In genomic region chr3:153818723-153819122, GRCm38 (mm10) we compare ENCODE assay signal across 32 mouse cellular contexts. TPM values are rescaled to one million over a fixed set of nuclear protein-coding genes. Genes with fewer than 3 reads are reported as not detected.
DNase-seq lines count a peak whose midpoint lies in the region; ATAC-seq and TF ChIP-seq lines count a peak whose summit lies in the region.
"Had no signal": no experiment of that assay in that cellular context is flagged by ENCODE, and none has a peak within 500 bp of the region (broad histone marks: within the 10 kb centered on the region; RNA-seq: fewer than 3 reads in every experiment).

No protein-coding gene starts in this region.

- no peak for TF ChIP-seq CTCF in C2C12 (IDR thresholded peaks at IDR 0.05; ENCODE audit: control insufficient read depth, insufficient read depth, insufficient read length)

- H3K27me3 ChIP-seq in C2C12 (ENCODE audit: control insufficient read depth, insufficient read depth, insufficient read length) = no peaks in the 10 kb centered on the region
- H3K27me3 ChIP-seq: limb, embryonic 15.5 days; midbrain, embryonic 12.5 days; neural tube, embryonic 13.5 days had no signal

- H3K36me3 ChIP-seq in C2C12 (ENCODE audit: control insufficient read depth, insufficient read depth) = no peaks in the 10 kb centered on the region
- H3K36me3 ChIP-seq: forebrain, embryonic 10.5 days; heart, embryonic 13.5 days; hindbrain, embryonic 10.5 days; limb, embryonic 10.5 days; limb, embryonic 15.5 days; midbrain, embryonic 12.5 days; neural tube, embryonic 13.5 days had no signal

- no peak overlapping the region for H3K4me3 ChIP-seq in C2C12 (ENCODE audit: insufficient read depth, poor library complexity, severe bottlenecking)
- H3K4me3 ChIP-seq: forebrain, embryonic 10.5 days; gastrocnemius, adult 2 months; heart, embryonic 13.5 days; hindbrain, embryonic 10.5 days; limb, embryonic 10.5 days; limb, embryonic 15.5 days; midbrain, embryonic 12.5 days; neural tube, embryonic 13.5 days had no signal

- H3ac ChIP-seq in C2C12 (ENCODE audit: control insufficient read depth, insufficient read length, low read depth) = no peak overlapping the region

- H3K79me2 ChIP-seq in C2C12 (ENCODE audit: control insufficient read depth, insufficient read depth) = no peaks in the 10 kb centered on the region

- H3K79me3 ChIP-seq in C2C12 (ENCODE audit: low read depth) = no peaks in the 10 kb centered on the region

- ATAC-seq in erythroblast, adult 5-6 weeks (replicated peaks; ENCODE audit: low FRiP score, poor library complexity, severe bottlenecking) = peak; percentile 73
- peak; percentile 66 for ATAC-seq in megakaryocyte progenitor cell, adult 5-6 weeks (replicated peaks; ENCODE audit: poor library complexity)
- no peak for ATAC-seq in monocyte, adult 5-6 weeks (replicated peaks; ENCODE audit: insufficient number of reproducible peaks, low FRiP score, low TSS enrichment, poor library complexity, severe bottlenecking)

- DNase-seq in 3T3-L1 (ENCODE audit: low read depth, low spot score) = peak; percentile 17
- no peak for DNase-seq in layer of hippocampus, postnatal 10 days (ENCODE audit: low spot score in 2 of 2)
- DNase-seq in right cerebral cortex, postnatal 4 days = no peak
- DNase-seq: adrenal gland, postnatal 36 days; cerebellum, adult 2 months; cerebellum, postnatal 14 days; gastrocnemius, adult 2 months; gastrocnemius, postnatal 36 days; heart, postnatal 14 days; kidney, adult 2 months; lung, embryonic 14.5 days; lung, postnatal 14 days; thymus, postnatal 4 days had no signal

TF ChIP-seq in C2C12, 6 proteins besides CTCF, POLR2A, EP300 and RAD21:
- TF ChIP-seq MYOG (IDR thresholded peaks at IDR 0.05; ENCODE audit: control insufficient read depth, extremely low read depth, insufficient read length) (no peak), MYOD1 (IDR thresholded peaks at IDR 0.05; ENCODE audit: control insufficient read depth, insufficient read length, low read depth) (no peak), MAX (IDR thresholded peaks at IDR 0.05) (no peak), CEBPB (IDR thresholded peaks at IDR 0.05; ENCODE audit: low read depth) (no peak), USF1 (IDR thresholded peaks at IDR 0.05; ENCODE audit: low read depth) (no peak), FOSL1 (IDR thresholded peaks at IDR 0.05; ENCODE audit: insufficient read depth, low read length, poor library complexity, severe bottlenecking) (peak; percentile 25)

RNA-seq across cellular contexts. Expression of gene Asb17, which starts 25.3 kb away (rescaled TPM):
- 0.02 TPM for polyA plus RNA-seq in C2C12 (2012; fragmentation: generic; extraction: Trizol)
- total RNA-seq in erythroblast, adult 5-6 weeks (2015; ENCODE audit: low replicate concordance) = not detected in 2 replicates
- total RNA-seq in erythroblast, adult 5-6 weeks (2017; ENCODE audit: low replicate concordance) = 0.77 and 0.84 TPM in 2 replicates
- 0.51 and 0.64 TPM in 2 replicates for total RNA-seq in megakaryocyte progenitor cell, adult 5-6 weeks (2015)
- 1.2 and 1.8 TPM in 2 replicates for total RNA-seq in megakaryocyte progenitor cell, adult 5-6 weeks (2017)
- not detected for total RNA-seq in layer of hippocampus, postnatal 10 days (2021)
- total RNA-seq in monocyte, adult 5-6 weeks (2017) = 1.9 TPM in 1 of 3 replicates, not detected in the others
- total RNA-seq: adrenal gland, adult 18-20 months; adrenal gland, postnatal 36 days; gastrocnemius, postnatal 36 days; heart, adult 8-10 months; heart, postnatal 14 days; left cerebral cortex, postnatal 10 days had no signal
- polyA plus RNA-seq: cerebellum, adult 2 months; forebrain, embryonic 16.5 days; intestine, embryonic 14.5 days; kidney, postnatal 0 days; large intestine, adult 2 months; thymus, postnatal 0 days had no signal
